Mouse (Mus musculus): Measurements from ENCODE around the gene Snap47.
A peak's percentile ranks its signal among the peaks of the same experiment; 100 is the strongest.

Gene Snap47

GRCm38 (mm10) chr11:59451086-59451485 is at the start of gene Snap47:
Gene Snap47 (minus strand): TSS chr11:59451186.
- DNase-seq (ENCODE audit: low spot score), result no peak

- no peak for DNase-seq (ENCODE audit: low spot score)
Measured at GRCm38 (mm10) chr11:59497747-59498146, 46.8 kb upstream of the Snap47 start.

- no peak for DNase-seq (ENCODE audit: low spot score)
Measured at GRCm38 (mm10) chr11:59496672-59497310, 45.8 kb upstream of the Snap47 start.

GRCm38 (mm10) chr11:59486222-59486621 is 35.2 kb upstream of the Snap47 start:
- DNase-seq (ENCODE audit: low spot score), result no peak

GRCm38 (mm10) chr11:59485641-59486040 is 34.7 kb upstream of the Snap47 start:
- DNase-seq (ENCODE audit: low spot score), result peak; percentile 44

GRCm38 (mm10) chr11:59483212-59483611 is 32.2 kb upstream of the Snap47 start:
- DNase-seq (ENCODE audit: low spot score), result peak; percentile 85

- DNase-seq (ENCODE audit: low spot score), result no peak
Measured at GRCm38 (mm10) chr11:59477240-59477639, 26.3 kb upstream of the Snap47 start.

- peak; percentile 95 for DNase-seq (ENCODE audit: low spot score)
Measured at GRCm38 (mm10) chr11:59472326-59472677, 21.3 kb upstream of the Snap47 start, which contains the start of gene Zfp867. Gene Zfp867 (minus strand): TSS chr11:59472474.

GRCm38 (mm10) chr11:59471413-59472325 is 20.7 kb upstream of the Snap47 start:
- DNase-seq (ENCODE audit: low spot score), result peak; percentile 60

- no peak for DNase-seq (ENCODE audit: low spot score)
Measured at GRCm38 (mm10) chr11:59460459-59460858, 9.5 kb upstream of the Snap47 start.

- DNase-seq (ENCODE audit: low spot score), result peak; percentile 53
Measured at GRCm38 (mm10) chr11:59458973-59459372, 8.0 kb upstream of the Snap47 start.

- DNase-seq (ENCODE audit: low spot score), result no peak
Measured at GRCm38 (mm10) chr11:59456891-59457290, 5.9 kb upstream of the Snap47 start.

- DNase-seq (ENCODE audit: low spot score), result no peak
Measured at GRCm38 (mm10) chr11:59456346-59456745, 5.4 kb upstream of the Snap47 start.

- peak; percentile 51 for DNase-seq (ENCODE audit: low spot score)
Measured at GRCm38 (mm10) chr11:59450230-59450771, 685 bp downstream of the Snap47 start.

GRCm38 (mm10) chr11:59449741-59450229 is 1.2 kb downstream of the Snap47 start, which contains the start of gene Jmjd4:
Gene Jmjd4 (plus strand): TSS chr11:59450045.
- peak; percentile 95 for DNase-seq (ENCODE audit: low spot score)

GRCm38 (mm10) chr11:59443102-59443501 is 7.9 kb downstream of the Snap47 start:
- DNase-seq (ENCODE audit: low spot score), result no peak

GRCm38 (mm10) chr11:59437954-59438353 is 13.0 kb downstream of the Snap47 start:
- peak; percentile 75 for DNase-seq (ENCODE audit: low spot score)

- DNase-seq (ENCODE audit: low spot score), result no peak
Measured at GRCm38 (mm10) chr11:59432261-59432660, 18.7 kb downstream of the Snap47 start.

GRCm38 (mm10) chr11:59429959-59430358 is 21.0 kb downstream of the Snap47 start:
- DNase-seq (ENCODE audit: low spot score), result no peak

GRCm38 (mm10) chr11:59428057-59428660 is 22.8 kb downstream of the Snap47 start:
- no peak for DNase-seq (ENCODE audit: low spot score)

GRCm38 (mm10) chr11:59425671-59426101 is 25.3 kb downstream of the Snap47 start:
- peak; percentile 19 for DNase-seq (ENCODE audit: low spot score)

- peak; percentile 51 for DNase-seq (ENCODE audit: low spot score)
Measured at GRCm38 (mm10) chr11:59423010-59423588, 27.9 kb downstream of the Snap47 start.

All from MN1 (cell line).